Mouse (Mus musculus): ENCODE data around the gene Polr3gl. TPM values are rescaled to one million over a fixed set of nuclear protein-coding genes. Genes with fewer than 3 reads are reported as not detected.
A peak's percentile ranks its signal among the peaks of the same experiment; 100 is the strongest.

Polr3gl gene
- total RNA-seq, 2 experiments from 2014 or later: 36.7 to 41.4 TPM

DNA sequence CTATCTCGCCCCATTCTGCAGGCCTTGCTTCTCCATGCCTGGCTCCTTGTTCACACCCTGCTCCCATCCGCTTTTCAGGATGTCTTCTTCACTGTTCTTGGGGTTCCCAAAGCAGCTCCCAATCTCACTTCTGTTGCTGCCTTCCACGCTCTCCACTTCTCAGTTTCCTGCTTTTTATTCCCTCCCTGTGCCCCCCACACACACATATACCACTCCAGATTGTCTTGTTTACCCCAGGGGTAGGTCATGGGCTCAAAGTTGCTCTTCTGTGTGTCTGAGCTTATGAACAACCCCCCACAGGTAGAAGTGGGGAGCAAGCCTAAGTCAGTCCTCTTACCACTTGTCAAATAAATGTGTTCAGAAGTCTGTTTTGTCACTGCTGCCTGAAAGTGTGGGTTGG is 5.4 kb upstream of the Polr3gl start:
- intact Hi-C loops (cut with DNase I): loop anchor here (5.0 kb wide), 1 partner anchor 38 kb away; the partner anchor contains the start of genes Gm42957 and Pex11b
- DNase-seq: no peak

DNA sequence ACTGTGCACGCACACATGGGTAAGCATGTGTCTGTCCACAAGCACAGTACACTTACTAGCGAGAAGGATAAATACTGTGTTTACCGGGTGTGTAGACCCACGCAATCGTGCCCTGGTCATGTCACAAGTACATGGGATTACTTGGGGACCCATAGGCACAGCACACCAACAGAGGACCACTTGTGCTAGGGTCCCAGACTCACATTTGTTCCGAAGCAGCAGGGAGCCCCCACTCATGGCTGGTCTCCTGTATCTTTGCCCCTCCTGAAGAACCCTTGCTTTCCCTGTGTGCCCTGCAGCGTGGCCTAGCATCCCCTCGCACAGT is 5.0 kb upstream of the Polr3gl start:
- no peak for DNase-seq
- intact Hi-C loops (cut with DNase I): loop anchor here (5.0 kb wide), 1 partner anchor 38 kb away; the partner anchor contains the start of genes Gm42957 and Pex11b

DNA sequence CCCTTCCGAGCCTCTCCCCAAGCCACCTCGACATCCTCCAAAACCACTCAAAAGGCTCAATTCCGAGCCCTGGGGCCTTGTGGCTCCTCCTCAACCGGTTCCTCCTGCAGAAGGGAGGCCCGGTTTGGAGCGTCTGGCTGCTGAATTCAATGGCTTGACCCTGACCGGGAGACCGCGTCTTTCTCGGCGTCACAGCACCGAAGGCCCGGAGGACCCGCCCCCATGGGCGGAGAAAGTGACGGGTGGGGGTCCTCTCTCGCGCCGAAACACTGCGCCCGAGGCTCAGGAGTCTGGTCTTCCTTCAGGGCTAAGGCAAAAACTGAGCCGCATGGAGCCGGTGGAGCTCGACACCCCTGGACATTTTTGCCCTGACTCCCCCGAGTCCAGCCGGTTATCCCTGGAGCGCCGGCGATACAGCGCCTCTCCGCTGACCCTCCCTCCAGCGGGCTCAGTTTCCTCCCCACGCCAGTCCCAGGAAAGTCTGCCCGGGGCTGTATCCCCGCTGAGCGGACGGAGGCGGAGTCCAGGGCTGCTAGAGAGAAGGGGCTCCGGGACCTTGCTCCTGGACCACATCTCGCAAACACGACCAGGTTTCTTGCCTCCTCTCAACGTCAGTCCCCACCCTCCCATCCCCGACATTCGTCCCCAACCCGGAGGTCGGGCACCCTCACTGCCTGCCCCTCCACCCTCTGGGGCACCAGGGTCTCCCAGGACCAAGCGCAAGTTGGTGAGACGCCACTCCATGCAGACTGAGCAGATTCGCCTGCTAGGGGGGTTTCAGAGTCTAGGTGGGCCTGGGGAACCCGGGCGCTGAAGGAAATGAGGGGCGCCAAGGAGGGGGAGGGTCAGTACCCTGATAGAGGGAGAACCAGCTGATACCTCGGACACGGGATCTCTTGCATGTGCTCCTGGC is 4.4 kb upstream of the Polr3gl start:
- intact Hi-C loops (cut with DNase I): loop anchor here (5.0 kb wide), 1 partner anchor 39 kb away; the partner anchor contains the start of genes Gm42957 and Pex11b
- peak; percentile 64 to 66 for DNase-seq

DNA sequence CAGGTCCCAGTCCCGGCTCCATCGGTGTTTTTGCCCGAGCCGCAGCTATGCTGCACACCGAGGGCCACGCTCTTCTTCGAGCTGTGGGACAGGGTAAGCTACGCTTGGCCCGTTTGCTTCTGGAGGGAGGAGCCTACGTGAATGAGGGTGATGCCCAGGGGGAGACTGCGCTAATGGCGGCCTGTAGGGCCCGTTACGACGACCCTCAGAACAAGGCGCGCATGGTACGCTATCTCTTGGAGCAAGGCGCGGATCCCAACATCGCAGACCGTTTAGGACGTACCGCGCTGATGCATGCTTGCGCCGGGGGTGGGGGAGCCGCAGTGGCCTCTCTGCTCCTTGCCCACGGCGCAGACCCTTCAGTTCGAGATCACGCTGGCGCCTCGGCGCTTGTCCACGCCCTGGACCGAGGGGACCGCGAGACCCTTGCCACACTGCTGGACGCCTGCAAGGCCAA is 3.5 kb upstream of the Polr3gl start:
- no peak for DNase-seq
- intact Hi-C loops (cut with DNase I): loop anchor here (5.0 kb wide), 1 partner anchor 40 kb away; the partner anchor contains the start of genes Gm42957 and Pex11b

DNA sequence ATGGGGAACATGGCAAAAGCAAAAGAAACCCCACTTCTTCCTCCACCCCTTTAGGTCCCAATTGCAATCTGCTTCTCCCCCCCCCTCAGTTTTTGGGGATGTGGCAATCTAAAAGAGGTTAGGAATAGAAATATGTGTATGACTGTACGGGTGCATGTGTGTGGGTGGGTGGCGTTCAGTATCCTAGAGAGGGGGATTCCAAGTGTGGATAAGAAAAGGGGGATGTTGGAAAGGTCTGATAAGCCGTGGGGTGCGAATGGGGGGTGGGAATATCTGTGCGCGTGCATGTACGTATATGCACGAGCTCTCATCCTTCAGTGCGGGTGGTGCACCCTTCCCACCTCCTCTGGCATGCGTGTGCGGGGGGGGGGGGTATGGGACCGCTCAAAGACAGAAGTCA is 2.9 kb upstream of the Polr3gl start:
- DNase-seq: no peak
- intact Hi-C loops (cut with DNase I): loop anchor here (5.0 kb wide), 1 partner anchor 40 kb away; the partner anchor contains the start of genes Gm42957 and Pex11b

DNA sequence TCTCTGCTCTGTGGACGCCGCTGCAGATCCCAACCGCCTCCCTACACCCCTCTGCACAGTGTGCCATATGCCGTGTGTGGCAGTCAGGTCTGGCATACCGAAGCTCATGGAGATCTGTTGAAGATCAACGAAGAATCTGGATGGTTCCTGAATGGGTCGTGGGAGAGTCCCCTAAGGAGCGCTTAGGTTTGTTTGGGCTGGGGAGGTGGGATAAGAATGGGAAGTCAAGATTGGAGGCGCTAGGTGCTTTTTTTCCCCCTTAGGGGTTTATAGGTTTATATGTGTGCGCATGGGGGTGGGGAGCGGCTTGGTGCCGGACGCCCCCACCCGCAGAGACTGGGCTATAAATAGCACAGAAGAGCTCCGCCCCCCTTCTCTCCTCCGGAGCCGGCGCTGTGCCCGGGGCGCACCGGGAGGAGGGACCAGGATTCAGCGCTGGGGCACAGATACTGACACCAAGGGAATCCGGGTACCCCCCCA is 2.3 kb upstream of the Polr3gl start, which contains the start of gene Ankrd34a:
Ankrd34a (plus strand) TSS at position 409 of the 480 bp plus-strand sequence.
- intact Hi-C loops (cut with DNase I): loop anchor here (5.0 kb wide), 1 partner anchor 41 kb away; the partner anchor contains the start of genes Gm42957 and Pex11b
- peak in 1 of 2 experiments; percentile 43 for DNase-seq

DNA sequence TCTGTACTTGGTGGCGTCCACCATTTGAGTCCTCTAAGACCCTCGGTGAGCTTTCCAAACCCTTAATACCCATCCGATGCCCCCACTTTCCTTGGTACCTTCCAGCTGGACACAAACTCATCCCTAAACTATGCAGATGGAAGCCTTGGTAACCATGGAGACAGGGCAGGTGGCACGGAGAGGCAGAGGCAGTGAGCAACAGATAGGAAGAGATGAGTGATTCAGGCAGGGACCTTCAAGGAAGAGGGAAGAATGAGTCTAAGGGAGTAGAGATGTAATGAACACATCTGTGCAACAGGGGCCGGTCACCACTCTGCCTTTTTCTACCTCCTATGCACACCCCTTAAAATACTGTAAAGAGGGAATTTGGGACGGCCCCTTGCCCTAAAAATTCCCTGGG is 1.7 kb upstream of the Polr3gl start:
- intact Hi-C loops (cut with DNase I): loop anchor here (5.0 kb wide), 1 partner anchor 42 kb away; the partner anchor contains the start of genes Gm42957 and Pex11b
- no peak for DNase-seq

DNA sequence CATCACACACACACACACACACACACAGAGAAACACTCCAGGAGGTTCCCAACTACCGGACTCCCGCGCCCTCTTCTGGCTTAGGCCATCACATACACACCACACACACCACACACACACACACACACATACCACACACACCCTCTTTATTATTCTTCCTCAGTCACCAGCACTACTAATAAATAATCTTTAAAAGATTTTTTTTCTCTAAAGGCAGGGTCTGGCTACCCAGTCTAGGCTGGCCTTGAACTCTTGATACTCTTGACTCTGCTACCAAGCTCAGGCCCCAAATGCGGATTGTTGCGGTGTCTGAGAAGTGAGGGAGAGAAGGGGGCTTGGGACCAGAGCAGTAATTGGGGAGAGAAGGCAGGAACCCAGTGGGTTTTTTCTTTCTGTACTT is 870 bp upstream of the Polr3gl start:
- intact Hi-C loops (cut with DNase I): loop anchor here (5.0 kb wide), 1 partner anchor 42 kb away; the partner anchor contains the start of genes Gm42957 and Pex11b
- no peak for DNase-seq

DNA sequence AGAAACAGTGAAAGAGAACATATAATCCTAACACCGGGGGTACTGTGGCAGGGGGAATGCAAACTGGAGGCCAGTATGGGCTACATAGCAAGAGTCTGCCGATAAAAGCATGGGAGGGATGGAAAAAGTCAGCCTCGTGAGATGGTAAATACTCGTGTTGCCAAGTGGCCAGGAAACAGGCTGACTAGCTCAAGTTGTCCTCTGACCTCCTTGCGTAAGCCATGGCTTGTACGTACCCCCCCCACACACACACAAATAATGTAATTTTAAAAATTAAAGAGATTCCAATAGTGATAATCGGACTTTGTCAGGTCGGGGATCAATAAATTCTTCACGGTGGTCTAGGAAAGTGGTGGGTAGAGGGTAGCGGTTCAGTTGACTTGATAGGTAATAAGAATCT is 607 bp downstream of the Polr3gl start:
- no peak for DNase-seq
- intact Hi-C loops (cut with DNase I): no loop called here

DNA sequence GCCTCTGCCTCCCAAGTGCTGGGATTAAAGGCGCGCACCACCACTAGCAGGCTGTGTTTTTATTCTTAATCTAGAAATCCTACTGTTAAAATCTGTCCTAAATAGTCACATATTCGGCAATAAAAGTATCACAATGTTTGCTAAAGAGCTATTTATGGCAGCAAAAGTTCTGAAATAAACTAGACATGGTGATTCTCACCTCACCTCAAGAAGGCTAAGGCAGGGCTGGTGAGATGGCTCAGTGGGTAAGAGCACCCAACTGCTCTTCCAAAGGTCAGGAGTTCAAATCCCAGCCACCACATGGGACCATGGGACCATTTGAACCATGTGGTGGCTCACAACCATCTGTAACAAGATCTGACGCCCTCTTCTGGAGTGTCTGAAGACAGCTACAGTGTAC is 3.3 kb downstream of the Polr3gl start:
- intact Hi-C loops (cut with DNase I): no loop called here

DNA sequence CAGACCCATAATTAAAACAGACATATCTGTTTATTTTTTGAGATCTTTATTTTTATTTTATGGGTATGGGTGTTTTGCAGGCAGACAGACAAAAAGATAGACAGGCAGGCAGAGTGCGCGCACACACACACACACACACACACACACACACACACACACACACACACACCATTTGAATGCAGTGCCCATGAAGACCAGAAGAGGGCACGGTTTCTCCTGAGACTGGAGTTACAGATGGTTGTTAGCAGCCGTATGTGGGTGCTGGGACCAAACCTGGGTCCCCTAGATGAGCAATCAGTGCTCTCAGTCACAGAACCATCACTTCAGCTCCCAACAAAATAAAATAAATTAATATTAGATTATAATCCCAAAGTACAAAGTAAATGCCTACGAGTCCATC is 10.6 kb downstream of the Polr3gl start:
- DNase-seq: no peak
- intact Hi-C loops (cut with DNase I): loop anchor here (5.0 kb wide), 1 partner anchor 54 kb away; the partner anchor contains the start of genes Gm42957 and Pex11b

More for the DNA sequence above, 3.3 kb downstream of the Polr3gl start:
- DNase-seq: no peak

DNA sequence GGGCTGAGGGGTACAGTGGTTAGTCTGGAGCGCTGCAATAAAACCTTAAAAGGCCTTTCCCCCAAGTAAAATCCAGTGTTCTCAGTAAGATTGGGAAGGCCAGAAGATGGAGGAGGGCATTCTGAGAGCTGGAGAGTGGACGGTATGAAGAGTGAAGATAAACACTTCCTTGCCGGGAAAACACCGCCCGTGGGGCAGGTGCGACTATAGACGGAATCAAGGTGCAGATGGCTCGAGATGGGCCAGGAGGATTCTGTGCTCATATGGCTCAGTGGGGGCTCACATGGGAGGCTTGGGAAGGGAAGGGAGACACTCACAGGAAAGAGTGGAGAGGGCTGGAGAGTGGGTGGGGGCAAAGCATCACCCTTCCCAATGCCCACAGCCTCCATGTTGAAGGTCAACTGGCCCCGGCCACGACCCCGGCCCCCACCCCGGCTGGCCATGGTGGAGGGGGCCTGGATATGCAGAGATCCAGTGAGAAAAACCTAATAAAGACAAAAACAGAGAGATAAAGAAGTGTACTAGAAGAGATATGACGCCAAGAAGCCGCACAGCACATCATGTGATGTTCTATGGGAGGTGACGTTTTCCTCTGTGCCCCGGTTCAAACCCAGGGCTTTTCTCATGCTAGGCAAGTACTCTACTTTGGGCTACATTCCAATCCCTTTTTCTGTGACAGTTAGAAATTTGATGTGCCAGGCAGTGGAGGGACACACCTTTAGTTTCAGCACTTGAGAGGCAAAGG is 12.0 kb downstream of the Polr3gl start:
- intact Hi-C loops (cut with DNase I): loop anchor here (5.0 kb wide), 1 partner anchor 55 kb away; the partner anchor contains the start of genes Gm42957 and Pex11b
- DNase-seq: no peak

DNA sequence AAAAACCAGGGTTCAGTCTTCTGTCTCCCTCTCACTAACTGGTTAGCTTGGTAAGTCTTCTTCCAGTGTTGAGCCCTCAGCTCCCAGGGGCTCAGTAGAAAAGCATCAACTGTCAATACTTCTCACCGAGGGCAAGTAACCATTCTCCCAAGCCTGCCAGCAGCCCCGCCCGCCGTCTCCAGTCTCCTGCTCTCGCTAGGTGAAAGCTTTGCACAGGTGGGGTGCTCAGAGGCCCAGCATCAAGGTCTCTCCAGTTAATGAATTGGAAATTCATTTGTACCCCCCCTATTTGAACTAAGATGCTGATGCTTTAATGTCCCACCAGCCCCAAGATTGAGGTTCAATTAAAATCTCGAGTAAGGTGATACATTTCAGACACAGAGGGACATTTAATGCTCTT is 12.8 kb downstream of the Polr3gl start:
- intact Hi-C loops (cut with DNase I): loop anchor here (5.0 kb wide), 1 partner anchor 56 kb away; the partner anchor contains the start of genes Gm42957 and Pex11b
- no peak for DNase-seq

DNA sequence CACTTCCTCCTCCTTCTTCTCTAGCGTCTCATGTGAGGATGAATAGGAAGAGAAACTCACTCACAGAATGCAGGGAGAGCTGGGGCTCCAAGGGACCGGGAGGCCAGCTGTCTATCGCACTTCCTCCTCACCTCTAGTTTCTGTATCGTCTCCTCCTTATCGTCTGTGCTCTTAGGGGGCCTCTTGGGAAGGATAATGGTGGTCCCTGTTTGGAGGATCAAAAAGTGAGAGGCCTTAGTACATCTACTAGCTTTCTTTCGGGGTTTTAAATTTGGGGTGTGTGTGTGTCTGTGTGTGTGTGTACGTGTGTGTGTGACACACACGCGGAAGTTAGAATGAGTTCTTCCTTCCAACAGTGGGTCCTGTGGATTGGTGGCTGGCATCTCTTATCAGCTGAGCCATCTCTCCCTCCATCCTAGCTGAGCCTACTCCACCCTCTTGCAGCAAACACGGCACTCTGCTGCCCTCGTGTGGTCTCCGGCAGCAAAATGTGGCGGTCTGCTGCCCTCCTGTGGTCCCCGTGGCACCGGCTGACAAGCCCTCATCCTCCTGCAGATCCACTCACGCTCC is 14.0 kb downstream of the Polr3gl start:
- DNase-seq: peak; percentile 87 to 88
- intact Hi-C loops (cut with DNase I): loop anchor here (1.0 to 5.0 kb wide), 3 partner anchors 29 to 57 kb away; partner anchors contain the start of genes Gm42957 and Pex11b

DNA sequence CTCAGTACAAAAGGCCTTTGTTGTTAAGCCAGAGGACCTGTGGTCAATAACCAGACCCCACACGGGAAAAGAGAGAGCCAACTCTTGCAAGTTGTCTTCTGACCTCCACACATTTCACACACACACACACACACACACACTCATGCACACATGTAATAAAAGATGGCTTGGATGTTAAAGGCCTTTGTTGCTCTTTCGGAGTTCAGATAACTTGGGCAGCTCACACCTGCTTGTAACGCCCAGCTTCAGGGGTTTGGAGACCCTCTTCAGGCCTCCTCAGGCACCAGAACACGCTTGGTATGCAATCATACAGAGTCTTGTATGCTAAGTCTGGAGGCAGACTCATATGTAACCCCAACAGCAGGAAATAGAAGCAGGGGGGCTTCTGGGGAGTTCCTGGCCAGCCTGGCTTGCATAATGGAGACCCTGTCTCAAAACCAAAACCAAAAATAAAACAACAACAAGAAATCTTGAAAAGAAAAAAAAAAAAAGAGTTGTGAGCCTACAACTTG is 14.7 kb downstream of the Polr3gl start:
- intact Hi-C loops (cut with DNase I): loop anchor here (1.0 kb wide), 1 partner anchor 28 kb away; no protein-coding TSS in a partner anchor
- no peak for DNase-seq

DNA sequence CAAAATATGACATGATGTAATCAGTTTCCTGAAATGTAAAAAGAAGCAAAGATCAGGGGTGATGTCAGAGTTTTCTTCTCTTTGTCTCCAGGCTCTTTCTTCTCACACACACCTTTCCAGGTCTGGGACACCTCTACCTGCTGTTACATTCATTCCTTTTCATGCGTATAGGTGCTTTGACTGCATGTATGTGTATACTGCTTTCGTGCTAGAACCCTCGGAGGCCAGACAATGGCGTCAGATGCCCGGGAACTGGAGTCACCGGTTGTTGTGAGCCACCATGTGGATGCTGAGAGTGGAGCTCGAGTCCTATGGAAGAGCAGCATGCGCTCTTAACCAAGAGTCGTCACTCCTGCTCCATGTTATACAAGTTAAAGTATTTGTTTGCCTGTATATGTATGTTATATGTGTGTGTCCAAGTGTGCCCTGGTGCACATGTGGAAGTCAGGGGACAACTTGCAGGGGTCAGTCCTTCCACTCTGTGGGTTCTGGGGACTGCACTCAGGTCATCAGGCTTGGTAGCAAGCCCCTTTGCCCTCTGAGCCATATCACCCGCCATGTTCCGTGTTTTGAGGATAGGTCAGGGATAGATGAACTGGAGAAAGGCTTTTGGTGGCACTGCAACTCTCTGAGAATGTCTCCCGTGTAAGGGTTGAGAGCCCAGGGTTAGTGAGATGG is 15.3 kb downstream of the Polr3gl start:
- intact Hi-C loops (cut with DNase I): loop anchor here (1.0 kb wide), 1 partner anchor 27 kb away; no protein-coding TSS in a partner anchor
- no peak for DNase-seq

DNA sequence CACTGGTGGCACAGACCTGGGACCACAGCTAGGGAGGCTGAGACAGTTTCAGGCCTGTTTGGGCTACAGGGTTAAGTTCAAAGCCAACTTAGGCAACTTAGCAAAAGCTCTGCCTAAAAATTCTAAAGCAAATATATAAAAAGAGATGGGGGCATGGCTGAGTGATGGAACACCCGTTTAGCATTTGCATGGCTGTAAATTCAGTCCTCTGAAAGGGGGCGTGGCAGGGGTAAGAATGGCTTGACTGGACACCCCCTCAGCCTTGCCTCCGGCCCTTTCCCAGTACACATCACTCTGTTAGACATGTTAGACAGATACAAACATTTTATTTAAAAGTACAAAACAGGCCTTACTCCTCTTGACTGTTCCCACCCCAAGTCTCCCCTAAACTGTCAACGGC is 16.4 kb downstream of the Polr3gl start:
- no peak for DNase-seq
- intact Hi-C loops (cut with DNase I): no loop called here

DNA sequence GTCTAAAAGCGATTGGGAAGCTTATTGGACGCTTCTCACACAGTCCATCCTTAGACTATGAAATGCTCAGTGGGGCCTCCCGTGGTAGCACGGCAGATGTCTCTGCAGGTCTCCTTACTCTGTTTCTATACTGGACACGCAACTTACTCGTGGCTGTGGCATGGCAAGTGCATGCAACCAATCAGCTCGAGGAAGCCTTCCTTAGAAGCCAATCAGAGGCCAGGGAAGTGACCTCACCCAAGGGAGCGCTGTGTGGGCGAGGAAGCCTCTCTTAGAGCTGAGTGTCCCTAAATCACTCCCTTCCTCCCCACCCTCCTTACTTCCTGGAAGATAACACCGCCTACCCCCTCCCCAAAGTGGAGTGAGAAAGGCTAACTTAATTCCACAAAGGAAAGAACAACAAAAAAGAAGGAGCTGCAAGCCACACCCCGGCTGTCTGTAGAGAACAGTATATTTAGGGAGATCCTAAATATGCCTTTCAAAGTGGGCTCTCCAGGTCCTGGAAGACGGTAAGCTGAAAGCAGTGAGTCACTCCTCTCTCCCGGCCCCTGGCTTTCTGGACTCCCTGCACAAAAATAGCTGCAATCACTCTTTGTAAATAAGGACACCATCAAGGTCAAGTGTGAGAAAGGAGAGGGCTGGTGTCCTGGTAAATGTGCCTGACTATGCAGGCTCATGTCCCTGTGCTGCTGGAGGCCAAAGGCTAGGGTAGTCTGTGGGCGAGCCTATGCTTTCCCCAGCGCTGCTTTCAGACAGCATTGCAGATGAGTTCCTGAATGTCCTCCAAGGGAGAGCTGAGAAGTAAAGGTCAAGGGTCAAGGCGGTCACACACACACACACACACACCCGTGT is 17.1 kb downstream of the Polr3gl start, which contains the start of gene Gm16253:
Gm16253 (plus strand) TSS at position 295 of the 852 bp plus-strand sequence.
- intact Hi-C loops (cut with DNase I): no loop called here
- peak; percentile 92 to 94 for DNase-seq

All from gastrocnemius, postnatal 36 days (tissue).